Mouse (Mus musculus) erythroblast, embryonic 14.5 days (primary cell): ENCODE data around the gene Apoc3. TPM values are rescaled to one million over a fixed set of nuclear protein-coding genes. Genes with fewer than 3 reads are reported as not detected.

Source experiments
- H3K27me3 ChIP-seq: 2 replicates; pipeline ENCODE4 v1.6.1; 2012; ENCODE audit warnings: inconsistent platforms; ENCODE audit not compliant: control insufficient read depth
- H3K36me3 ChIP-seq: 2 replicates; pipeline ENCODE4 v1.6.1; 2012; ENCODE audit warnings: mild to moderate bottlenecking, inconsistent platforms; ENCODE audit not compliant: control insufficient read depth
- H3K4me1 ChIP-seq: 2 replicates; pipeline ENCODE4 v1.6.1; 2012; ENCODE audit warnings: inconsistent platforms; ENCODE audit not compliant: control insufficient read depth
- H3K4me3 ChIP-seq: replicated peaks from 2 replicates; pipeline ENCODE3; 2012; ENCODE audit warnings: moderate library complexity, mild to moderate bottlenecking, inconsistent platforms
- H3K9me3 ChIP-seq: 2 replicates; pipeline ENCODE4 v1.6.1; 2012; ENCODE audit warnings: low read length, inconsistent platforms, mixed read lengths; ENCODE audit not compliant: control insufficient read depth
- GATA1 ChIP-seq: IDR thresholded peaks from 2 replicates; pipeline ENCODE4 v1.6.1; 2012; ENCODE audit warnings: low read length, inconsistent platforms, mixed read lengths
- TAL1 ChIP-seq: IDR thresholded peaks from 3 replicates; pipeline ENCODE4 v1.6.1; 2012; ENCODE audit warnings: low read length, inconsistent platforms, mixed read lengths
- polyA plus RNA-seq: library from polyadenylated mRNA; stranded (reverse); fragments of >175 nt; gene quantifications from 2 replicates; pipeline ENCODE4 v1.2.3, GENCODE M21; 2012

Gene Apoc3
- not detected in 2 replicates for polyA plus RNA-seq

DNA sequence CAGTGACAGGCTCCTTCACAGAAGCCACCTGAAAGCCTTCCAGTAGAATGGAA lies at the start of gene Apoc3:
Apoc3 (minus strand) TSS at position 41 of the 53 bp plus-strand sequence.
- Histone ChIP-seq H3K27me3 (no peaks in the 10 kb centered on the region), H3K4me1 (peaks cover 11% of the 10 kb centered on the region), H3K4me3 (no peak within 1 kb of the TSS), H3K9me3 (no peaks in the 10 kb centered on the region), H3K36me3 (no peaks in the 10 kb centered on the region)
- TF ChIP-seq GATA1, result no peak
- TF ChIP-seq TAL1, result no peak

DNA sequence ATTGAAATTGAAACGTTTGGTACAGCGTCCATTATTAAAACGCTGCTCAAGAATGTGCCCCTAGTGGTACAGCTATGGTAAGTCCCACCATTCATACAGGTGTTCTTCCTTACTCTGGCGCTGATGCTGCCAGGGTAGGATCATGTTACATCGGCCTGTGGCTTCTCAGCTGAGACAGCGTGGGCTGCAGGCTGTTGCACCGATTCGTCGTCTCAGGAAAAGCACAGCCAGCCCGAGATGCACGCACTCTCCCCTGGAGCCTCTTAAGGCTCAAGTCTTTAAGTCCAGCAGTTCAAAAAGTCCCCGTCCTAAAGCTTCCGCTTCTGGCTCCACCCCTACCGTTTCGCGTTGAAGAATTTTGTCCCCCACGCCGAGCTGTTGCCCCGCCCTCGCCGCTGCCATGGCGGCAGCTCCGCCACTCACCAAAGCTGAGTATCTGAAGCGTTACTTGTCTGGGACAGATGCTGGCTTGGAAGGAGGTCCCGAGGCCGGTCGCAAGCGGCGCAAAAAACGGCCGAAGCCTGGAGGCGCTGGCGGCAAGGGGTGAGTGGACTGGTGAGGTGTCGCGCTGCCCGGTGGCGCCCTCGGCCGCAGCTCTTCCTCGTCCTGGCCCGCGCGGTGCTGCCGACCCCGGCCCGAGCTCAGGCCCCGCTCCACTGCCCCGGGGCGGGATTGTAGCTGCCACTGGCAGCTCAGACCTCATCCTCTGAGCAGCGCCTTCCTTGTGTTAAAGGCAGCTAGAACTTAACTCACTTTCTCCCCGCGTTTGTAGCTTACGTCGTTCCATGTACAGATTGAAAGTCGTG lies 47.4 kb upstream of the Apoc3 start, which contains the start of gene Bud13:
Bud13 (plus strand) TSS at position 378 of the 806 bp plus-strand sequence.
- H3K36me3 ChIP-seq, result peaks cover 58% of the 10 kb centered on the region
- peak within 1 kb of the TSS; percentile 98 for H3K4me3 ChIP-seq
- H3K9me3 ChIP-seq, result no peaks in the 10 kb centered on the region
- peaks cover 19% of the 10 kb centered on the region for H3K4me1 ChIP-seq
- no peaks in the 10 kb centered on the region for H3K27me3 ChIP-seq
- TF ChIP-seq TAL1 (no peak), GATA1 (no peak)

DNA sequence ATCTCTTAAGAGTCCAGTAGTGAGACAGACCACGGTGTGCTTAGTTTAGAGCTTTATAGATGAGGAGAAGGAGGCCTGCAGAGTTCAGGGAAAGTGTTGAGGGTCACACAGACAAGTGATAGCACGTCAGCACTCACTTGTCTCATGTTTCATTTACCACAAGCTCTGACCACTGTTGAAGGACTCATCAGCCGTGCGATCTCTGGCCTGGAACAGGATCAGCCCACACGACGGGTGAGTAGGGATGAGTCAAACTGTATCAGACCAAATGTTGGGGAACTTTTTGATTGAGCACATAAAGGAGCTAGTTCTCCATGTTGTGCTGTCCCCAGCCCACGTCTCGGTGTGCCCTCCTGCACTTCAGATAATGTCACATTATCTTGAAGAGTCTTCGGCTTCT lies 39.1 kb upstream of the Apoc3 start:
- peaks cover 47% of the 10 kb centered on the region for H3K36me3 ChIP-seq
- TF ChIP-seq GATA1, result no peak
- TF ChIP-seq TAL1, result no peak

DNA sequence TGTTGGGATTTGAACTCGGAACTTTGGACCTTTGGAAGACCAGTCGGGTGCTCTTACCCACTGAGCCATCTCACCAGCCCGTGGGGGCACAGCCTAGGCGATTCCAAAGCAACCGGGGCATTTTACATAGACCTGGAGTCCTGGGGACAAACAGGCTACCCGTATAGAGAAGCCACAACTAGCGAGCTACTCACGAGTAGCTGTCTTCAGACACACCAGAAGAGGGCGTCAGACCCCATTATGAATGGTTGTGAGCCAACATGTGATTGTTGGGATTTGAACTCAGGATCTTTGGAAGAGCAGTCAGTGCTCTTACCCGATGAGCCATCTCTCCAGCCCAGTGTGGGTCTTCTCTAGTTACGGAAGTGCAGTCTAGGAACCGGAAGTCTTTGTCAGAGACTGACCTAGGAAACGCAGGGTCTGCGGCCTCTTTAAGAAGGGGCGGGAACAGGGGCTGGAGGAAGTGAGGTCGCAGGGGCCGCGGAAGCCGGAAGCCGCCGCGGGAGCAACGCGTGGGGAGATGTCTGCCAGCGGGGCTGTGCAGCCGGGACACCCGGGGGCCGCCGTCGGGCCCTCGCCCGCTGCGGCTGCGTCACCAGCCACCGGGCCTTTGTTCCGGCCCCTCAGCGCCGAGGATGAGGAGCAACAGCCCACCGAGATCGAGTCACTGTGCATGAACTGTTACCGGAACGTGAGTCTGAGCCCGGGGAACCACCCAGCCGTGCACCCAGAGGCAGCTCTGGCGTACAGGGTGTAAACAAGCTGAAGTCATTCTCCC lies 37.4 kb upstream of the Apoc3 start, which contains the start of gene Zpr1:
Zpr1 (plus strand) TSS at position 388 of the 778 bp plus-strand sequence.
- Histone ChIP-seq H3K4me3 (peak within 1 kb of the TSS; percentile 86), H3K4me1 (peaks cover 30% of the 10 kb centered on the region), H3K36me3 (peaks cover 36% of the 10 kb centered on the region), H3K27me3 (peaks cover 21% of the 10 kb centered on the region), H3K9me3 (no peaks in the 10 kb centered on the region)
- no peak for TF ChIP-seq GATA1
- TF ChIP-seq TAL1, result no peak

More for the DNA sequence above, 39.1 kb upstream of the Apoc3 start:
- H3K9me3 ChIP-seq, result no peaks in the 10 kb centered on the region
- H3K27me3 ChIP-seq, result peaks cover 11% of the 10 kb centered on the region
- peaks cover 30% of the 10 kb centered on the region for H3K4me1 ChIP-seq
- H3K4me3 ChIP-seq, result peak overlapping the region; percentile 21

DNA sequence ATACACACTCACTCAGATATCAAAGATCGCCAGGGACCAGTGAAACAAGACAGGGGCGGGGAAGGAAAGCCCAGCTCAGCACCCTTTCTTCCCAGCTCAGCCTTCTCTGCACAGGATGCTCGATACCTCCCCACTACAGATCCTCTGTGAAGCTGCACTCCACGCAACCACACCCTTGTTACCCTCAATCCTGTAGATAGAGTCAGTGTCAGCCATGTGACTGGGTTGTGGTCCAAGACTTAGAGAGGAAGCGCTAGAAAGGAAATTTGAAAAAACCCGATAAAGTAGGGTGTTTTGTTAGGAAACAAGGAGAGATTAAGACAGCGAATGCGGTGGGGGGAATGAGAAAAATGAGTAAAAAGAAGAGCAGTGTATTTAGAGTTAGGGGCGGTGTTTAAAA lies 36.6 kb upstream of the Apoc3 start:
- peaks cover 23% of the 10 kb centered on the region for H3K27me3 ChIP-seq
- H3K4me1 ChIP-seq, result peaks cover 30% of the 10 kb centered on the region
- H3K36me3 ChIP-seq, result peaks cover 28% of the 10 kb centered on the region
- peak overlapping the region; percentile 86 for H3K4me3 ChIP-seq
- no peaks in the 10 kb centered on the region for H3K9me3 ChIP-seq
- TF ChIP-seq TAL1, result no peak
- no peak for TF ChIP-seq GATA1

DNA sequence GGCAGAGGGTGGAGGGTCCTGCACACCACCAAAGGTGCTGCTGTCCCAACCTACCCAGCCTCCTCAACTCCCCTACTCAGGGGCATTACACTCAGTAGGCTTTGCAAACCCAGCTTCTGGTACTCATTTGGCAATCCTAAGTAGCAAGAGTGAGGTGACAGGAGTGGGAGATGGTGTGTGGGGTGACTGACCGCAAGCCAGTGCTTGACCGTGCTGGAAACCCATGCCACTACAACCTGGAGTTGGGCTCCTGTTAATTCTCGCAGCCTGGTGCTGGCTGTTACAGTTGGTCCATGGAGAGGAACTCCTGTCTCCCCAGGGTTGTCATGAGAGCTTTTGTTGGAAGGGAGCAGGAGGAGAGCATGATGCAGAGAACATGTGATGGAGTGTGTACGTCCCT lies 35.3 kb upstream of the Apoc3 start:
- Histone ChIP-seq H3K4me1 (peaks cover 30% of the 10 kb centered on the region), H3K27me3 (peaks cover 23% of the 10 kb centered on the region)
- no peak for TF ChIP-seq GATA1
- TF ChIP-seq TAL1, result no peak

DNA sequence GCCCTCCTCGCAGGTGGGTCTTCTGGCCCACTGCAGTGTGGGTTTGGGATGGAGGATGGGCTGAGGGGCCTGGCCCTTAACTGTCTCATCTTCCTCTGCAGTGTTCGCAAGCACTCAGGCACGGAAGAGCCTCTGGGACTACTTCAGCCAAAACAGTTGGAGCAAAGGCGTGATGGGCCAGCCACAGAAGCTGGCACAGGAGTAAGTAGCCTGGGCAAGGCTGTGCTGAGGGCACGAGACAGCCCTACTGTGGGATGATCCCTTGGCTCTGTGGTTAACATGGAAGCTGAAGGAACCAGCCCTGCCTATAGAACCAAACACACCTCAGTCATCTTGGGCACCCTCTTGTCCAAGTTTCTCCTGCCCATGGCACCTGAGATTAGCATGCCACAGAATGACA lies 33.7 kb upstream of the Apoc3 start:
- H3K4me3 ChIP-seq, result no peak overlapping the region
- no peaks in the 10 kb centered on the region for H3K9me3 ChIP-seq
- peaks cover 23% of the 10 kb centered on the region for H3K27me3 ChIP-seq
- peaks cover 25% of the 10 kb centered on the region for H3K4me1 ChIP-seq
- H3K36me3 ChIP-seq, result no peaks in the 10 kb centered on the region
- TF ChIP-seq GATA1 (no peak), TAL1 (no peak)

More for the DNA sequence above, 35.3 kb upstream of the Apoc3 start:
- Histone ChIP-seq H3K4me3 (no peak overlapping the region), H3K36me3 (peaks cover 15% of the 10 kb centered on the region), H3K9me3 (no peaks in the 10 kb centered on the region)

DNA sequence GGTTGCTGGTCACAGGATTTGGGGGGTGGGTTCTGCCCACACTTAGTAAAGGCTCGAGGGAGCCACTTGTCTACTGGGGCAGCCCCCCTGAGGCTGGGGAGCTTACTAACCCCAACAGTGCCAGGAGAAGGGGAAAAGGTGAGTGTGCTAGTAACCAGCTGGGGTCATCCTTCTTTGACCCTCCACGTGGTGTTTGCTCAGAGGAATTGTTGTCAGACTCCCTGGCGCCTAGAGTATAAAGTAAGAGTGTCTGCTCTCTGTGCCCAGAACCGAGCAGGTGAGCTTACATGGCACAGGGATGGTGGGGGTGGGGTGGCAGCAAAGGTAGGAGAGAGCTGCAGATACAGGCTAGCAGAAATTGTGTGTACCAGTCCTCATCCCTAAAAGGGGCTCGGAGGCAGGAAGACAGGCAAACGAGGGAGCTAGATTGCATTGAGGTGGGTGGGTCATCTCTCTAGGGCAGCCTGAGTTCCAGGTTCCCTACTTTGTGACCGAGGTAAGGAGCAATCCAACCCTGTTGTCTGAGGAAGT lies 33.0 kb upstream of the Apoc3 start, which contains the start of gene Apoa5:
Apoa5 (plus strand) TSS at position 291 of the 531 bp plus-strand sequence.
- peaks cover 18% of the 10 kb centered on the region for H3K4me1 ChIP-seq
- H3K4me3 ChIP-seq, result no peak within 1 kb of the TSS
- H3K9me3 ChIP-seq, result no peaks in the 10 kb centered on the region
- H3K36me3 ChIP-seq, result no peaks in the 10 kb centered on the region
- H3K27me3 ChIP-seq, result peaks cover 23% of the 10 kb centered on the region
- no peak for TF ChIP-seq TAL1
- no peak for TF ChIP-seq GATA1

DNA sequence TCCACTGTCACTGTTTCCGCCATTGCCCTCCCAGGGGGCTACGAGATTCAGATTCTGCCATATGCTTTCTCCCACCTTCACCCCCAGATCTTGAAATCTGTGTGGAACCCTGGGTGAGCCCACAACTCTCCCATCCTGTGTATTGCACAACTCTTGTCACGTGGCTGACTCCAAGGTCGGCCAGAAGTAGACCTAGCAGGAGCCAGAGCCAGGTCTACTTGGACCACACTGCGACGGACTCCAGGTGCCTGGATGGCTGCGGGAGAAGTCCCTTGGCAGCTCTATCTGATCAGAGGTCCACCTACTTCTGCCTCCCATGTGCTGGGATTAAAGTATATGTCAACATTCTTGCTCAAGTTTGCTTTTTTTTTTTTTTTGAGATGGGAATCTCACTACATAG lies 25.7 kb upstream of the Apoc3 start:
- no peak for TF ChIP-seq GATA1
- TF ChIP-seq TAL1, result no peak
- no peaks in the 10 kb centered on the region; the same call in 1 of the 2 replicates for H3K4me1 ChIP-seq
- no peaks in the 10 kb centered on the region for H3K27me3 ChIP-seq
- no peak overlapping the region for H3K4me3 ChIP-seq
- no peaks in the 10 kb centered on the region for H3K36me3 ChIP-seq
- no peaks in the 10 kb centered on the region for H3K9me3 ChIP-seq
